Mouse (Mus musculus) lung, adult 18-20 months (tissue): ENCODE data around the gene Olfr30.
"Not testable (repeated sequence)": the region's sequence is repeated elsewhere in the genome, so short reads cannot be mapped to it uniquely, and the experiment has no call there.

ENCODE experiments used
- DNase-seq, 2 experiments: peaks; one replicate each; pipeline ENCODE4 v3.0.0; 2022; ENCODE audit warnings: mixed read lengths in 2 of 2

The Olfr30 gene

GRCm38 (mm10) chr11:58462170-58462569 lies at the start of gene Olfr30:
TSS of gene Olfr30 (minus strand) at chr11:58462270.
- no peak for DNase-seq

DNA sequence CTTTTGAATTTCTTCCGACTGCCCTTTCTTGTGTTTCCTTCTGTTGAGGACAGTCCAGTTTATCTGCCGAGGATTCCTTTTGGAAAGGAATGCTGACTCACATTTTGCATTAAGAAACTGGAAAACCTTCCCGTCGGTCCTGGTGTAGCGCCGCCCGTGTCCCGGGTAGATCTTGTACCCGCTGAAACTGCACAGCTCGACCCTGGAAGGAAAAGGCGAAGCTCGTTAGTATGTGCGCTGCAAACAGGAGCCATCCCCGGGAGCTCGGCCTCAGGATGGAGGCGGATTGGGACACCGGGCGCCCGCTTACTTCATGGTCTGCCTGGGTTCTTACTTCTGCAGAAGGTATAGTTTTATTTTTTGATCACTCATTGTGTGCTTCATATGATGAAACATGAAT lies 47.0 kb upstream of the Olfr30 start:
- not testable (repeated sequence) for DNase-seq

DNA sequence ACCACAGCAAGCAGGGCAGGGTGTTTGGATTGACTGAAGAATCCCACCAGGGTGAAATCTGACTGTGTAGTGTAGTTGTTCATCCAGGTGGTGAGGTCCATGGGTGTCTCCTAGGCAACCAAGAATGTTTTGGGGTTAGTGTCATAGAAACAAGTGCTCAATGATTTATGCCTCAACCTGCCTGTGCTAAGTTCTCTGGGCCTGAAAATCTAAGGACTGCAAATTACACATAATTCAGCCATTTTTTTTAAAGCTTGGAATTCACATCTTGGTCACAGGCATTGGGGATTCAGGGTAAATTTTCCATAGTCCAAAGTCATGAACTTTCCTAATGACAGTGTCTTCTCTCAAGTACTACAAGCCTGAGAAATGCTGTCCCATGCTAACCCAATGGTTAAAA lies 40.4 kb upstream of the Olfr30 start, which contains the start of gene Olfr331:
Gene Olfr331, minus strand, starts transcription at position 101 of the 400 bp plus-strand sequence.
- DNase-seq: not testable (repeated sequence)

DNA sequence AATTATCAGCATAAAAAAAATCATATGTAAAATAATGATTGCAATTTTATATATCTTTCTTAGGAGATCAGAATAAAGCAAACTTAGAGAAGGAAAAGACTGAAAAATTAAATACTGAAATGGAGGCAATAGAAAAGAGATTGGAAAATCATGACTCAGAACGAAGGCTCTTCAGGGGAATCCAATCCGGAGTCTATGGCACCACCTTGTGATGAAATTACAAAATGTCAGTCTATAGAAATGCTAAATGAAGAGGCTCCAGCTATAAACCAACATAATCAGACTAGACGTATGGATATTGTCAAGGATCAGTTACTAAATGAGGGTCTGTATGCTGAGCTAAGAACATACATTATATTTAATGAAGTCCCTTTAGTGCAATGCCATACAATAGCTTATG lies 37.2 kb upstream of the Olfr30 start:
- no peak for DNase-seq

DNA sequence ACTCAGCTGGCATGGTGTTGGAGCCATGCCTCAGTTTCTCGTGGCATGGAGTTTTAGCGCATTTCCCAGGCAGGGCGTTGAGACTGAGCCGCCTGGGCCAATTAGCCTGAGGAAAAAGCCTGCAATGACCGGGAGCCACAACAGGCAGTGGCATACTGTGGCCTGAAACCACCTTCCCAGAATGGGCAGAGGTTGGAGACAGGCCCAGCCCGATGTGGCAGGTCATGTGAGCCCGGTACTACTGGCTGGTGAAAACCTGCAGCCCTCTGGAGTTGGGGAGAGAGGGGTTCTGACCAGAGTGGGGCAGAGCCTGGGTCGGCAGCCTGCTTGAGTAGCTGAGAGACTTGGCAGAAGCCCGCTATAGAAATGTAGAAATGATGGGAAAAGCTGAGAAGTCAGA lies 36.7 kb upstream of the Olfr30 start:
- DNase-seq: no peak

- DNase-seq: no peak
Observed at GRCm38 (mm10) chr11:58492455-58492854, 30.4 kb upstream of the Olfr30 start, which contains the start of gene Olfr332. TSS of gene Olfr332 (minus strand) at chr11:58492555.

- DNase-seq: no peak
Observed at GRCm38 (mm10) chr11:58453592-58453991, 8.5 kb downstream of the Olfr30 start.

DNA sequence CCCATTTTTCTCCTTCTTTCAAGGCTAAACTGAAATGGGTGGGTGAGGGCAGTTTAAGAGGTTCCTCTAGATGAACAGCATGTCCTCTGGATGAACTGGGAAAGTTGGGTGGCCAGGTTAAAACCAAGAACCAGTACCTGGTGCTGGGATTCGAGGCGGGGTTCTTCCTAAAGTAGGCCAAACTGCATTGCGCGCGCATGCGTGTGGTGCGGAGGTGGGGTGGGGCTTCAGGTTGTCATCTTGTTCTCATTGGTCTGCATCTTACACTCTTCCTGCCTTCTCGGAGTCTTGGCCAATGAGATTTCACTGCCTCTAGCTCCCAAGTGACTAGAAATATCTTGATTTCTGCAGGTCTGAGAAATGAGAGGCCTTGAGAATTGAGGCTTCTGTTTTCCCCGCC lies 9.3 kb downstream of the Olfr30 start, which contains the start of gene Lypd9:
Gene Lypd9, minus strand, starts transcription at position 165 of the 400 bp plus-strand sequence.
- no peak for DNase-seq

- DNase-seq: no peak
Observed at GRCm38 (mm10) chr11:58437866-58438265, 24.2 kb downstream of the Olfr30 start.

GRCm38 (mm10) chr11:58432259-58432658 lies 29.8 kb downstream of the Olfr30 start, which contains the start of gene Gm12253:
TSS of gene Gm12253 (plus strand) at chr11:58432559.
- DNase-seq: no peak

DNA sequence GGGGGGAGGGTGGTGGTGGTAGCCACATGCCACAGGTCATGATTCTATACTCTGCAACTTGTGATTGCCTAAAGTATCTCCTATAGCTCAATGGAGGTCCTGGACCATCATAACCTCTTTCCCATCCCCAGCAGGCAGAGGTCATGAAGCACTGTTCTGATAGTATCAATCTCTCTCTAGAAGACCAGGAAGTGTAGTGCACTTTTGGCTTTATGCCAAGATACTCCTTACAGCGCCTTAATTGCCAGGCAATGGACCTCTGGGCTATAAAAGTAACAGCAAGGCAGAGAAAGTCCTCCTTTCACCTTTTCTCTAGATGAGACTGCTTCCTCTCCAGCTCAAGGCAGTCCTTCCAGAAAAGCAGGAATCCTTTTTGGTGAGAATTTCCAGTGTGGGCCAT lies 41.3 kb downstream of the Olfr30 start, which contains the start of gene 1810065E05Rik:
Gene 1810065E05Rik, plus strand, starts transcription at position 297 of the 400 bp plus-strand sequence.
- DNase-seq: no peak

DNA sequence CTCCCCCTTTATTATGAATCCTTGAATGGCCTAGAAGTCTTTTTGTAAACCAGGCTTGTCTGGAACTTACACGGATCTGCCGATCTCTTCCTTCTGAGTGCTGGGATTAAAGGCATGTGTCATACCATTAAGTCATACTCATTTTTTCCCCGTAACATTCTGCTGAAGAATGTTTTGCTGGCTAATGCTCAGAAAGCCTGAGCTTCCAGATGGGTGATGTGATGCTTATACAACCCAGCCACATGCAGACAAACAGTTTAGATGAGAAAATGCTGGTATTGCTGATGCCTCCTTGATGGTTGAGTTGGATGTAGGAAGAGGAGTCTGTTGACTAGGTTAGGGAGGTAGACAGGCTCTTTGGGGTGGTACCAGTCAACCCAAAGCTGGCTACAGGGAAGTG lies 43.7 kb downstream of the Olfr30 start:
- DNase-seq: no peak

DNA sequence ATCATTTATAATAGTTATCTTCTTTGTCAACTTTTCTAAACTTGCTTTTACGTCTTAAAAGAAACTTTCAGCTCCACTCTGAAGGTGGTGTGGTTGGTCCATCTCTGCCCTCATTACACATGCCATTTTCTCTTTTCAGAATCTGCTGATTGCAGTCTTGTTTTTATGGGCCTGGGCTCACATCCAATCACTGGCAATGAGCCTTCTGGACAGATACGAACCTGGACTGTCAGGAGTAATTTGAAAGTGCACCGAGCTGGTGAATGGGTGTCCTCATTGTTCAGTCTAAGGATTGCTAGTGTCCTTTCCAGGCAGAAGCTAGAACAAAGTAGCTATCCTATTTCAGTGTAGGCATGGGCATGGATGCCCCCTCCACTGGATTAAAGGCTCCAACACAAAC lies 54.0 kb downstream of the Olfr30 start:
- DNase-seq: no peak
